Mouse (Mus musculus): ENCODE results near the gene Erg.

The Erg gene

DNA sequence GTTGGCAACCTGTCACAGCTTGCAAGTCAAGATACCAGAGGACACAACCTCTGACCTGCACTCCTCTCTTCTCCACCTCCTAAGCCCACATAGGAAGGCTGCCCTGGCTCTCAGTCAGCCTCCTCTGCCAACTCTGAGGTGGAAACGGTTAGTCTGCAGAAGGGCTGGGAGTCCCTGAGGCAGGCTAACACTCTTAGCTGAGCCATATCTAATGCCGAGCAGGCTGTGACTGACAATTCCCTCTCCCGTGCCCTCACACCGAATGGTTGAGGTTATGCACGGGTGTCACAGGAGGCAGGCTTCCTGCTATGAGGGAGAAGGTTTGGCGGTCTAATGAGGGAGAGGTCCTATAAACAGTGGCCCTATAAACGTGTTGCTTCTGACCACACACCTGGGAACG lies 232.6 kb downstream of the Erg start:
- DNase-seq (ENCODE audit: low spot score in 2 of 2): no peak

- no peak for DNase-seq (ENCODE audit: low spot score in 2 of 2)
Measured at GRCm38 (mm10) chr16:95352266-95352665, 234.1 kb downstream of the Erg start.

GRCm38 (mm10) chr16:95350499-95350898 lies 235.9 kb downstream of the Erg start:
- peak; percentile 37 to 51 for DNase-seq (ENCODE audit: low spot score in 2 of 2)

DNA sequence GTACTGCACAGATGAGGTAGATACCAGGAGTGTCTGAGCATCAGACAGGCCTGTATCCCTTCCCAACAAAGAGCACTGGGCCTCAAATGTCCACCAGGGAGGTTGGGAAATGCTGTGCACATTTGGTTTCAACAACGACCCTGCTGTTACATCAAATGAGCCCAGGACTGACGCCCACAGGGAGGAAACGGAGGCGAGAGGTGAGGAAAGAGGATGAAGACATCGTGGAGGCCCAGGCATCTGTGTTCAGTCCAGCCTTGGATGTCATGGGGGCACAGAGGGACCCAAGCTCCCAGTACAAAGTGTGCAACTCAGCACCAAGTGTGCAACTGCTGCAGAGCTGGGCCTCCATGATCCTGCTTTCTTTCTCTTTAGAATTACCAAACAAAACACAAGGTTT lies 236.6 kb downstream of the Erg start:
- no peak for DNase-seq (ENCODE audit: low spot score in 2 of 2)

DNA sequence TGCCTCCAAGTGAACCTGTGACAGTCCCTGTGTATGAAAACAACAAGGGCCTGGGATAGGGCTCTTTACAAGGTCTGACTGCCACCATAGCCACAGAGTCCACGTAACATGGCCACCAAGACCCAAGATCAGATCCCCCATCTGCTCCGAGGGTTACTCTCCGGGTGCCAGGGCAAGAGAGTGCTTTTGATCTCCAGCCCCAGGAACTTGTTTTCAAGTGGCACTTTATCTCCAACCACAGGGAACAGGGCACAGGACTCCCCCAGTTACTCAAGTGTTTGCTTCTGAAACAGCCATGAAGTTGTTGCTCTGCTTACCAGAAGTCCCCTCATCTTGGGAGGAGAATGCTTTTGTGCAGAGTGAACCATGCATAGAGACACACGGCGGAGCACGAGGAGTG lies 237.0 kb downstream of the Erg start:
- DNase-seq (ENCODE audit: low spot score in 2 of 2): no peak

DNA sequence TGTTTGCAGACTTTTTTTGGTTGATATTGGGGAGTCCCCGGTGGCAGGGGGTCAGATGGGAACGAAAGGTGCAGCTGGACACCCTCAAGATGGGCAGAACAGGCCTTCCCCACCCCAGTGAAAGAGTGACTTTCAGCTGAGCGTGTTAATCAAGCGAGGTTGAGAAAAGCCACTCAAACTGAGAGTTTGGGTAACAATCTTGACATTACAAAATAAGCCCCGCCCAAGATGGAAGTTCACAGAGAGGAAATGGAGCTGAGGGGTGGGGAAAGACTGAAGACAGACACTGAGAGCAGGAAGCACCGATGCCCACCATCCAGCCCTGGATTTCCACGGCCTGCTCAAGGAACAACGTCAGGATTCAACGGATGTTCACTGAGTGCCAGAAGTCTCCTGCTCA lies 237.8 kb downstream of the Erg start:
- no peak for DNase-seq (ENCODE audit: low spot score in 2 of 2)

- no peak for DNase-seq (ENCODE audit: low spot score in 2 of 2)
Measured at GRCm38 (mm10) chr16:95347202-95347601, 239.2 kb downstream of the Erg start.

DNA sequence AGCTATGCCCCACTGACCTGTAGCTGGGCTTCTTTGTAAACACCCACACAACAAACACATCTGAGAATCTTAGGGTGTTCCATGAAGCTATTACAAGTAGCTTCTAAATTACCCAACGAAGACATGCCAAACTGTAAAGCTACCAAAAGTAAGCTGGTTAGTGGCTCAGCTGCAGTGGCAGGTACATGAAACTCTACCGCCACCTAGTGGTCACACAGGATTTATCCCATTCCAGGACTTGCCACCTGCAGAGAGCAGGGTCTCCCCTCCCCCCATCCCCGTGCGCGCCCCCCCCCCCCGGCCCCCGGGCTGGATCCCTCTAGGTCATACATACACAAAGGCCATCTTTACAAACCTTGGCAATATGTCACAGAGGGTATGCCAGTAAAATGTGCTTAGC lies 240.5 kb downstream of the Erg start:
- DNase-seq (ENCODE audit: low spot score in 2 of 2): peak; percentile 62 to 71

DNA sequence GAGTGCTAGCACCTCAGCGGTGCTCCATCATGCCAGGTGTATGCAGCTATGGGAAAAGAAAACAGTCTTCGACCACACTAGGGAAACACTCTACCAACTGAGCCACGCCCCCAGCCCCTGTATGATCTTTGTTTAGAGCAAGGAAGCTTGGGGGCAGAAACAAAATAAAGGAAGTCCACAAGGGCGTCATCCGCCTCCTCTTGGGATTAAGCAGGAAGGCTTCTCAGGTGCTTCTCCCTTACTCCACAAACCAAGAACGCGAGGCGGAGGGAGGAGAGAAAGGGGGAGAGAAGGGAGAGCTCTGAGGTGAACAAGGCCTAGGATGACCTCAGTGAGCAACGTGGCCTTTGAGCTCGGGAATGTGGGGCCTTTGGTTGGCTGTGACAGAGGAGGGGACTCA lies 241.4 kb downstream of the Erg start:
- no peak for DNase-seq (ENCODE audit: low spot score in 2 of 2)

GRCm38 (mm10) chr16:95342030-95342429 lies 244.4 kb downstream of the Erg start:
- peak in 1 of 2 experiments; percentile 7 for DNase-seq (ENCODE audit: low spot score in 2 of 2)

GRCm38 (mm10) chr16:95340885-95341791 lies 245.3 kb downstream of the Erg start:
- peak; percentile 83 to 90 for DNase-seq (ENCODE audit: low spot score in 2 of 2)

DNA sequence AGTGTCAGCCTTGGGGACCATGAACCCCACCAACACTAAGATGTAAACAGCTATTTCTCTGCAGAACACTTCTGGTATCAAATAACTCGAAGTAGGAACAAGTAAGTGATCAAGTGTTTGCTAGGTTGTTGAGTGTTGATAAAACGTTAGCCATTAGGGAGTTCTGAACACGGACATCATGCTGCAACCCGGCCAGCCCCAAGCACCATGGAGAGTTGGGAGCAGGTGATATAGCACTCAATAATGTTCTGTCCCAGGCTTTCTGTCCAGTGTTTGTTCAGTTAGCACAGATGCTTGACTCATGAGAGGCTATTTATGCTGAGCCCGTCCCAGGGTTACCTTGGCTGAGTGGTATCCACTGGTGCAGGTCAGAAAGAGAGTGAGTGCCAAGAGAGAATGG lies 254.2 kb downstream of the Erg start:
- DNase-seq (ENCODE audit: low spot score in 2 of 2): no peak

GRCm38 (mm10) chr16:95321945-95322625 lies 264.3 kb downstream of the Erg start:
- DNase-seq (ENCODE audit: low spot score in 2 of 2): no peak

All from frontal cortex, postnatal 36 days (tissue).